Mouse (Mus musculus): Measurements from ENCODE around the gene Gapdh. TPM values are rescaled to one million over a fixed set of nuclear protein-coding genes. Genes with fewer than 3 reads are reported as not detected.

Gene Gapdh
- polyA plus RNA-seq (2015; fragmentation: Nextera tagmentation; extraction: Ambion mirVana) = 1,507 and 1,606 TPM in 2 replicates

- Histone ChIP-seq H3K4me2 (replicated peaks) (peak within 1 kb of the TSS; percentile 85), H3K9ac (peak within 1 kb of the TSS; percentile 91), H3K27me3 (no peaks in the 10 kb centered on the region), H3K4me1 (peaks cover 39% of the 10 kb centered on the region), H3K9me3 (replicated peaks) (no peaks in the 10 kb centered on the region), H3K36me3 (peaks cover 54% of the 10 kb centered on the region), H3K4me3 (replicated peaks) (peak within 1 kb of the TSS; percentile 95), H3K27ac (replicated peaks) (peak within 1 kb of the TSS; percentile 94)
- ATAC-seq (ENCODE audit: insufficient number of reproducible peaks, low FRiP score, low TSS enrichment, low read depth) = peak; percentile 71
- WGBS = under 1% methylated on average over 18 of the region's 18 CpGs
These were observed at the start of gene Gapdh for GRCm38 (mm10) chr6:125166051-125166751. Gene Gapdh, minus strand, starts transcription at chr6:125166467.

DNA sequence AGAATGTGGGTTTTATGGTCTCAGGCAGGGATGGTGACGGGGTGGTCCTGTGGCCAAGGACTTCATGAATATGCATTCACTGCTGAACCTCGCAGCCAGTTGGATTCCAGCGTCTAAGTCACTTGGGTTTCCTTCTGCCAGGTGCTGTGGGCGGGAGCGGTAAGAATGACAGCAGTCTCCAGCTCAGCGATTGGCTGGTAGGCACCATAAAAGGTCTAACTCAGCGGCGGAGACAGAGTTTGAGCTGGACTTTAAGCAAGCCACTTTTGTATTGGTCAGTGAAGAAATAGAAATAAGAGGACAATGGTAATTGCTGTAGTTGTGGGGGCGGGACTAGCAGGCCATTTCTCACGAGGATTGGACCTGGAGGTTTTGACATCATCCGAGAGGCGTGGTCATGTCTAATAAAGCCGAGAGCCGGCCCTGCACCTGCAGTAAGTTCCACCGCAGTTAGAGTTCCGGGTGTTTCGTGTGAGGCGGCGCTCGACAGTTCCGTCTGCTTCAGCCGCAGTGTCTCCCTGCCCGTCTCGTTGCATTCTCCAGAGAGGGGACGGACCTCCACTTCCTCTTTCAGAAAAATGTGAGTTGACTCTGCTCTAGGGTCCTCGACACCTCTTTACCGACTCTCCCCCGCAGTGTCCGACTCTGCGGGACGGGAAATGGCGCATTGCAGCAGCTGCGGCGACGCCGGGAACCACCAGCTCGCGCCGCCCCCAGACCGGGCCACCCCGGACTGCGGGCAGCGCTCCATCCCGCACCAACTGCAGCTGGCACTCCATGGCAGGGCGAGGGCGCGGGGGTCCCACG, 49.1 kb upstream of the Gapdh start, which contains the start of gene Vamp1:
Gene Vamp1, plus strand, starts transcription at position 404 of the 807 bp plus-strand sequence.
- ATAC-seq (ENCODE audit: insufficient number of reproducible peaks, low FRiP score, low TSS enrichment, low read depth) = peak; percentile 91
- Histone ChIP-seq H3K36me3 (no peaks in the 10 kb centered on the region), H3K4me3 (replicated peaks) (peak within 1 kb of the TSS; percentile 61), H3K27me3 (peaks cover 12% of the 10 kb centered on the region; the same call in 1 of the 2 replicates), H3K9me3 (replicated peaks) (no peaks in the 10 kb centered on the region), H3K4me2 (replicated peaks) (peak within 1 kb of the TSS; percentile 93), H3K9ac (peak within 1 kb of the TSS; percentile 57), H3K27ac (replicated peaks) (peak within 1 kb of the TSS; percentile 68), H3K4me1 (peaks cover 14% of the 10 kb centered on the region; the same call in 1 of the 2 replicates)
- under 1% methylated on average over 48 of the region's 48 CpGs for WGBS

- peaks cover 12% of the 10 kb centered on the region; the same call in 1 of the 2 replicates for H3K27me3 ChIP-seq
- H3K9ac ChIP-seq = no peak overlapping the region
- no peak overlapping the region for H3K27ac ChIP-seq (replicated peaks)
- no peaks in the 10 kb centered on the region for H3K36me3 ChIP-seq
- WGBS = 73% methylated on average over 6 of the region's 6 CpGs
- H3K9me3 ChIP-seq (replicated peaks) = no peaks in the 10 kb centered on the region
- H3K4me2 ChIP-seq (replicated peaks) = no peak overlapping the region
- no peak for ATAC-seq (ENCODE audit: insufficient number of reproducible peaks, low FRiP score, low TSS enrichment, low read depth)
- peaks cover 10% of the 10 kb centered on the region; the same call in 1 of the 2 replicates for H3K4me1 ChIP-seq
- H3K4me3 ChIP-seq (replicated peaks) = no peak overlapping the region
These were observed 47.4 kb upstream of the Gapdh start for GRCm38 (mm10) chr6:125213715-125214114.

DNA sequence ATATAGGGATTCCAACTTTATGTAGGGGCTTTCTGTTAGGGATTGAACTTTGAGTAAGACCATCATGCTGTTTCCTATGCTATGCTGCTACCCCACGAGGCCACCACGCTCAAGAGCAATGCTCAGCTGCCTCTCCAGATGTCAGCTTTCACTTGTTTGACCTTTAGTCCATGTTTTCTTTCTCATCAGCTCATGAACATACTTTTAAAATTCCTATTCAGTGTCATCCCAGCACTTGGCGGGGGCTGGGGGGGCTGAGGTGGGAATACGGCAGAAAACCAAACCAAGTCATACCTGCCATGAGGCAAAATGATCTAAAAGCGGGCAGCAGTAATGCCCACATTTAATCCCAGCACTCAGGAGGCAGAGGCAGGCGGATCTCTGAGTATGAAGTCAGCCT, 46.9 kb upstream of the Gapdh start:
- peaks cover 12% of the 10 kb centered on the region; the same call in 1 of the 2 replicates for H3K27me3 ChIP-seq
- H3K4me2 ChIP-seq (replicated peaks) = no peak overlapping the region
- ATAC-seq (ENCODE audit: insufficient number of reproducible peaks, low FRiP score, low TSS enrichment, low read depth) = no peak
- H3K9ac ChIP-seq = no peak overlapping the region
- no peaks in the 10 kb centered on the region for H3K36me3 ChIP-seq
- H3K9me3 ChIP-seq (replicated peaks) = no peaks in the 10 kb centered on the region
- 69% methylated on average over 6 of the region's 6 CpGs for WGBS
- H3K27ac ChIP-seq (replicated peaks) = 0 out of 2 replicates have a peak overlapping the region, but pooled peaks have one; percentile 3
- no peak overlapping the region for H3K4me3 ChIP-seq (replicated peaks)
- H3K4me1 ChIP-seq = peaks cover 10% of the 10 kb centered on the region; the same call in 1 of the 2 replicates

- H3K9me3 ChIP-seq (replicated peaks) = no peaks in the 10 kb centered on the region
- no peak for ATAC-seq (ENCODE audit: insufficient number of reproducible peaks, low FRiP score, low TSS enrichment, low read depth)
- H3K36me3 ChIP-seq = no peaks in the 10 kb centered on the region
- H3K27me3 ChIP-seq = peaks cover 12% of the 10 kb centered on the region; the same call in 1 of the 2 replicates
- H3K4me2 ChIP-seq (replicated peaks) = no peak overlapping the region
- 23% methylated on average over 2 of the region's 2 CpGs for WGBS
- H3K27ac ChIP-seq (replicated peaks) = 0 out of 2 replicates have a peak overlapping the region, but pooled peaks have one; percentile 3
- no peak overlapping the region for H3K4me3 ChIP-seq (replicated peaks)
- no peak overlapping the region for H3K9ac ChIP-seq
- H3K4me1 ChIP-seq = peaks cover 10% of the 10 kb centered on the region; the same call in 1 of the 2 replicates
These were observed 46.4 kb upstream of the Gapdh start for GRCm38 (mm10) chr6:125212621-125213020.

DNA sequence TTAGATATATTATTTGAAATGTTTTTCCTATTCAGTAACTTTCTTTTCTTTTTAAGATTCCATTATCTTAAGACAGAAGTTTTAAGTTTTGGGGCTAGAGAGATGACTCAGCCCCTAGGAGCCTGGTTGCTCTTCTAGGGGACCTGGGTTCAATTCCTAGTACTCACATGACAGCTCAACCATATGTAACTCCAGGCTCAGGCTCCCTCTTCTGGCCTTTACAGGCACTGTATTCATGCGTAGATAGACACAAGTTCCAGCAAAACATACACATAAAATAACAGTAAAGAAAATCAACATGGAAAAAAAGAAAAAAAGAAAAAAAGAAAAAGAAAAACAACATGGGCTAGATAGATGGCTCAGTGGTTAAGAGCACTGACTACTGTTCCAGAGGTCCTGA, 44.2 kb upstream of the Gapdh start:
- Histone ChIP-seq H3K27me3 (peaks cover 12% of the 10 kb centered on the region; the same call in 1 of the 2 replicates), H3K4me3 (replicated peaks) (no peak overlapping the region), H3K4me1 (no peaks in the 10 kb centered on the region), H3K9ac (no peak overlapping the region), H3K27ac (replicated peaks) (no peak overlapping the region), H3K4me2 (replicated peaks) (no peak overlapping the region), H3K36me3 (no peaks in the 10 kb centered on the region), H3K9me3 (replicated peaks) (no peaks in the 10 kb centered on the region)
- WGBS = 91% methylated on average over 1 of the region's 1 CpGs
- no peak for ATAC-seq (ENCODE audit: insufficient number of reproducible peaks, low FRiP score, low TSS enrichment, low read depth)

DNA sequence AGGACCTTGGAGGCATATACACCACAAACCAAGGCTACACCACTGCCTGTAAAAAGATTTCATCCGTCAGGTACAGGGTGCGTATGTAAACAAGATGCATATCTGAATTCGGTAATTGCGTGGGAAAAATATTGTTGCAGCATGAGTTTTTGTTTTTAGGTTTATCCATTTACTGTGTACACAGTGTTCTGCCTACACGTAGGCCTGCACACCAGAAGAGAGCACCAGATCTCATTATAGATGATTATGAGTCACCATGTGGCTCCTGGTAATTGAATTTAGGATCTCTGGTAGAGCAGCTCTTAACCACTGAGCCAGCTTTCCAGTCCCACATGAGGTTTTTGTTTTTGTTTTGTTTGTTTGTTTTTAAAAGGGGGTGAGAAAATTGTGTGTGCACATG, 30.9 kb upstream of the Gapdh start:
- Histone ChIP-seq H3K4me3 (replicated peaks) (no peak overlapping the region), H3K27me3 (no peaks in the 10 kb centered on the region), H3K9me3 (replicated peaks) (no peaks in the 10 kb centered on the region), H3K36me3 (peaks cover 19% of the 10 kb centered on the region), H3K4me2 (replicated peaks) (no peak overlapping the region), H3K4me1 (peaks cover 5% of the 10 kb centered on the region), H3K9ac (no peak overlapping the region), H3K27ac (replicated peaks) (no peak overlapping the region)
- 58% methylated on average over 5 of the region's 5 CpGs for WGBS
- ATAC-seq (ENCODE audit: insufficient number of reproducible peaks, low FRiP score, low TSS enrichment, low read depth) = no peak

- Histone ChIP-seq H3K27ac (replicated peaks) (no peak overlapping the region), H3K36me3 (peaks cover 19% of the 10 kb centered on the region), H3K27me3 (no peaks in the 10 kb centered on the region), H3K4me2 (replicated peaks) (no peak overlapping the region), H3K4me3 (replicated peaks) (no peak overlapping the region), H3K9ac (no peak overlapping the region), H3K9me3 (replicated peaks) (no peaks in the 10 kb centered on the region), H3K4me1 (peaks cover 5% of the 10 kb centered on the region)
- 54% methylated on average over 3 of the region's 3 CpGs for WGBS
- no peak for ATAC-seq (ENCODE audit: insufficient number of reproducible peaks, low FRiP score, low TSS enrichment, low read depth)
These were observed 30.0 kb upstream of the Gapdh start for GRCm38 (mm10) chr6:125196301-125196700.

- H3K4me2 ChIP-seq (replicated peaks) = no peak overlapping the region
- no peak overlapping the region for H3K9ac ChIP-seq
- no peaks in the 10 kb centered on the region for H3K9me3 ChIP-seq (replicated peaks)
- H3K27ac ChIP-seq (replicated peaks) = 0 out of 2 replicates have a peak overlapping the region, but pooled peaks have one; percentile 22
- peaks cover 19% of the 10 kb centered on the region for H3K36me3 ChIP-seq
- H3K4me3 ChIP-seq (replicated peaks) = no peak overlapping the region
- no peaks in the 10 kb centered on the region for H3K27me3 ChIP-seq
- no peak for ATAC-seq (ENCODE audit: insufficient number of reproducible peaks, low FRiP score, low TSS enrichment, low read depth)
- H3K4me1 ChIP-seq = peaks cover 5% of the 10 kb centered on the region
- 32% methylated on average over 1 of the region's 1 CpGs for WGBS
These were observed 29.3 kb upstream of the Gapdh start for GRCm38 (mm10) chr6:125195541-125196075.

GRCm38 (mm10) chr6:125193390-125193789, 27.1 kb upstream of the Gapdh start:
- Histone ChIP-seq H3K4me3 (replicated peaks) (0 out of 2 replicates have a peak overlapping the region, but pooled peaks have one; percentile 80), H3K4me2 (replicated peaks) (peak overlapping the region; percentile 78; the same call in 1 of the 2 replicates)
- WGBS = 55% methylated on average over 7 of the region's 7 CpGs

DNA sequence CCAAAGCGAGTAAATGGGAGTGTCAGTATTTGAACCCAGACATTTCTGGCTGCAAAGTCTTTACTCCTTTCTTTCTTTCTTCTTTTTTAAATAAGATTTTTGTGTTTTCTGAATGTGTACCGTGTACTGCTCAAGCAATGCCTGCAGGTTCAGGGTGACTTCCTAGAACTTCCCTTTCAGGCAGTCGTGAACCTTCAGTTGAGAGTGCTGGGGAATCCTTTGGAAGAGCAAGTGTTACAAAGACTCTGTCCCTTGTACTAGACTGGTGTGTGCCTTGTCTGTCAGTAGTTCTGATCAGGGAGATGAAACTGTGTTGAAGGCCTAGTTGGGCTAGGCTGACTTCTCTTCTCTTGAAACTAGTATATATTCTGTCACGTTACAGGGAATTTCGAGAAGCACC, 26.6 kb upstream of the Gapdh start:
- Histone ChIP-seq H3K36me3 (peaks cover 33% of the 10 kb centered on the region), H3K27me3 (no peaks in the 10 kb centered on the region), H3K4me1 (peaks cover 5% of the 10 kb centered on the region), H3K27ac (replicated peaks) (peak overlapping the region; percentile 100; the same call in 1 of the 2 replicates), H3K4me3 (replicated peaks) (peak overlapping the region; percentile 80), H3K4me2 (replicated peaks) (peak overlapping the region; percentile 78), H3K9me3 (replicated peaks) (no peaks in the 10 kb centered on the region), H3K9ac (peak overlapping the region; percentile 62)
- 33% methylated on average over 5 of the region's 5 CpGs for WGBS
- no peak for ATAC-seq (ENCODE audit: insufficient number of reproducible peaks, low FRiP score, low TSS enrichment, low read depth)

More at GRCm38 (mm10) chr6:125193390-125193789, 27.1 kb upstream of the Gapdh start:
- peaks cover 5% of the 10 kb centered on the region for H3K4me1 ChIP-seq
- no peak for ATAC-seq (ENCODE audit: insufficient number of reproducible peaks, low FRiP score, low TSS enrichment, low read depth)
- H3K9me3 ChIP-seq (replicated peaks) = no peaks in the 10 kb centered on the region
- no peak overlapping the region for H3K27ac ChIP-seq (replicated peaks)
- H3K36me3 ChIP-seq = peaks cover 28% of the 10 kb centered on the region
- H3K9ac ChIP-seq = no peak overlapping the region
- H3K27me3 ChIP-seq = no peaks in the 10 kb centered on the region
